Mouse (Mus musculus) midbrain, embryonic 14.5 days (tissue): ENCODE data around the gene Prpf40b. TPM values are rescaled to one million over a fixed set of nuclear protein-coding genes. Genes with fewer than 3 reads are reported as not detected.

Experiments used
- ATAC-seq: fragments of 200-750 bp; cut with Nextera tagmentation; 2 replicates; pipeline ENCODE4 v1.8.0; 2017; ENCODE audit warnings: moderate number of reproducible peaks, moderate library complexity; ENCODE audit not compliant: low FRiP score, low TSS enrichment
- DNase-seq: peaks from one replicate; pipeline ENCODE4 v3.0.0-alpha.2; 2015
- H3K27ac ChIP-seq: fragments of 300-500 bp; sonication (generic); replicated peaks from 2 replicates; pipeline ENCODE4 v1.5.1; 2014; ENCODE audit warnings: mild to moderate bottlenecking, low read depth, low read length, moderate library complexity
- H3K27me3 ChIP-seq: fragments of 300-500 bp; sonication (generic); 2 replicates; pipeline ENCODE4 v1.6.1; 2014; ENCODE audit warnings: low read length, control low read depth, mixed read lengths; ENCODE audit not compliant: control insufficient read depth, insufficient read depth
- H3K36me3 ChIP-seq: fragments of 300-500 bp; sonication (generic); 2 replicates; pipeline ENCODE4 v1.6.1; 2014; ENCODE audit warnings: low read length, control low read depth; ENCODE audit not compliant: control insufficient read depth, insufficient read depth
- H3K4me1 ChIP-seq: fragments of 300-500 bp; sonication (generic); 2 replicates; pipeline ENCODE4 v1.6.1; 2014; ENCODE audit warnings: mild to moderate bottlenecking, antibody characterized with exemption, low read length, control low read depth; ENCODE audit not compliant: control insufficient read depth, insufficient read depth
- H3K4me2 ChIP-seq: fragments of 300-500 bp; sonication (generic); 2 replicates; pipeline ENCODE4 v1.6.1; 2014; ENCODE audit warnings: mild to moderate bottlenecking, low read length, moderate library complexity
- H3K4me3 ChIP-seq: fragments of 300-500 bp; sonication (generic); replicated peaks from 2 replicates; pipeline ENCODE4 v1.5.1; 2014; ENCODE audit warnings: low read depth, low read length
- H3K9ac ChIP-seq: fragments of 300-500 bp; sonication (generic); replicated peaks from 2 replicates; pipeline ENCODE4 v1.6.1; 2014; ENCODE audit warnings: mild to moderate bottlenecking, low read length, moderate library complexity
- H3K9me3 ChIP-seq: fragments of 300-500 bp; sonication (generic); 2 replicates; pipeline ENCODE4 v1.6.1; 2016; ENCODE audit warnings: low read length, control low read depth, mixed read lengths; ENCODE audit not compliant: control insufficient read depth
- whole genome bisulfite sequencing: fragments of 180-500 bp; shearing (Covaris S2); extraction: QIAGEN DNeasy Blood & Tissue Kit; methylation state at CpG from one replicate; pipeline ENCODE4 v1.1.7; 2014; 5-methylcytosine and 5-hydroxymethylcytosine counted together
- polyA plus RNA-seq: library from polyadenylated mRNA; unstranded; fragments of >200 nt; fragmentation: Nextera tagmentation; extraction: Ambion mirVana; gene quantifications from 2 replicates; pipeline ENCODE4 v1.2.1, GENCODE M21; 2014

The Prpf40b gene
- polyA plus RNA-seq, 1 experiment from 2014 or later = 100 TPM

- DNase-seq (no peak), ATAC-seq (no peak)
- Histone ChIP-seq H3K36me3 (no peaks in the 10 kb centered on the region), H3K27ac (no peak overlapping the region), H3K9me3 (no peaks in the 10 kb centered on the region), H3K4me1 (no peaks in the 10 kb centered on the region), H3K4me3 (no peak overlapping the region), H3K27me3 (no peaks in the 10 kb centered on the region), H3K4me2 (no peak overlapping the region), H3K9ac (no peak overlapping the region)
- 92% methylated on average over 9 of the region's 9 CpGs for WGBS
Measured at GRCm38 (mm10) chr15:99358952-99359351, 64.1 kb downstream of the Prpf40b start.

GRCm38 (mm10) chr15:99364022-99364530, 69.2 kb downstream of the Prpf40b start:
- Histone ChIP-seq H3K4me1 (peaks cover 2% of the 10 kb centered on the region; the same call in 1 of the 2 replicates), H3K27me3 (no peaks in the 10 kb centered on the region), H3K27ac (no peak overlapping the region), H3K4me3 (no peak overlapping the region), H3K4me2 (no peak overlapping the region), H3K9ac (no peak overlapping the region), H3K9me3 (no peaks in the 10 kb centered on the region), H3K36me3 (no peaks in the 10 kb centered on the region)
- no peak for ATAC-seq
- DNase-seq = no peak
- WGBS = 54% methylated on average over 7 of the region's 7 CpGs

- no peak for DNase-seq
- ATAC-seq = no peak
- WGBS = 77% methylated on average over 8 of the region's 8 CpGs
Measured at GRCm38 (mm10) chr15:99364921-99365320, 70.0 kb downstream of the Prpf40b start.

More at GRCm38 (mm10) chr15:99364921-99365320, 70.0 kb downstream of the Prpf40b start:
- no peak overlapping the region for H3K4me3 ChIP-seq
- H3K9ac ChIP-seq = no peak overlapping the region
- H3K27ac ChIP-seq = no peak overlapping the region
- H3K4me1 ChIP-seq = peaks cover 4% of the 10 kb centered on the region; the same call in 1 of the 2 replicates
- no peak overlapping the region for H3K4me2 ChIP-seq
- H3K27me3 ChIP-seq = no peaks in the 10 kb centered on the region
- no peaks in the 10 kb centered on the region for H3K36me3 ChIP-seq
- no peaks in the 10 kb centered on the region for H3K9me3 ChIP-seq

Other genes starting within 250 kb of the Prpf40b start
- gene Prph, start 239.9 kb upstream of the Prpf40b start, polyA plus RNA-seq = 11.7 and 15.5 TPM in 2 replicates
- gene Troap, start 220.5 kb upstream of the Prpf40b start, polyA plus RNA-seq = 3.9 and 4.9 TPM in 2 replicates
- 13.2 and 13.7 TPM in 2 replicates for gene C1ql4, start 207.3 kb upstream of the Prpf40b start, polyA plus RNA-seq
- gene Dnajc22, start 201.9 kb upstream of the Prpf40b start, polyA plus RNA-seq = 0.71 and 1.6 TPM in 2 replicates
- 36.2 and 41.6 TPM in 2 replicates for gene Spats2, start 169.2 kb upstream of the Prpf40b start, polyA plus RNA-seq
- 0.49 and 0.72 TPM in 2 replicates for gene Kcnh3, start 70.2 kb upstream of the Prpf40b start, polyA plus RNA-seq
- gene Mcrs1, start 43.1 kb upstream of the Prpf40b start, polyA plus RNA-seq = 219 and 239 TPM in 2 replicates
- 0.74 and 1.3 TPM in 2 replicates for gene Fam186b, start 801 bp downstream of the Prpf40b start, polyA plus RNA-seq
- gene Fmnl3, start 75.4 kb downstream of the Prpf40b start, polyA plus RNA-seq = 6.1 and 7.5 TPM in 2 replicates
- gene Tmbim6, start 97.8 kb downstream of the Prpf40b start, polyA plus RNA-seq = 233 and 255 TPM in 2 replicates
- gene Nckap5l, start 162.7 kb downstream of the Prpf40b start, polyA plus RNA-seq = 16.8 and 17.6 TPM in 2 replicates
- gene Bcdin3d, start 179.6 kb downstream of the Prpf40b start, polyA plus RNA-seq = 23.0 and 24.6 TPM in 2 replicates
- 17.9 and 19.0 TPM in 2 replicates for gene Faim2, start 233.1 kb downstream of the Prpf40b start, polyA plus RNA-seq